Mouse (Mus musculus) adrenal gland, postnatal 10 days (tissue): ENCODE data around the gene Prpf31. TPM values are rescaled to one million over a fixed set of nuclear protein-coding genes. Genes with fewer than 3 reads are reported as not detected.
A peak's percentile ranks its signal among the peaks of the same experiment; 100 is the strongest.

Experiments
- DNase-seq: peaks from one replicate; pipeline ENCODE4 v3.0.0; 2021; ENCODE audit warnings: mixed read lengths
- total RNA-seq, 2 experiments: library from RNA; stranded (reverse); gene quantifications; 2 replicates each; pipeline ENCODE4 v1.2.3; 2021

Gene Prpf31
- total RNA-seq, 2 experiments from 2014 or later: 34.5 to 39.4 TPM

GRCm38 (mm10) chr7:3617242-3617995, 12.4 kb upstream of the Prpf31 start, which contains the start of gene Ndufa3:
Ndufa3 (plus strand) TSS chr7:3617373.
- DNase-seq: peak; percentile 90

DNA sequence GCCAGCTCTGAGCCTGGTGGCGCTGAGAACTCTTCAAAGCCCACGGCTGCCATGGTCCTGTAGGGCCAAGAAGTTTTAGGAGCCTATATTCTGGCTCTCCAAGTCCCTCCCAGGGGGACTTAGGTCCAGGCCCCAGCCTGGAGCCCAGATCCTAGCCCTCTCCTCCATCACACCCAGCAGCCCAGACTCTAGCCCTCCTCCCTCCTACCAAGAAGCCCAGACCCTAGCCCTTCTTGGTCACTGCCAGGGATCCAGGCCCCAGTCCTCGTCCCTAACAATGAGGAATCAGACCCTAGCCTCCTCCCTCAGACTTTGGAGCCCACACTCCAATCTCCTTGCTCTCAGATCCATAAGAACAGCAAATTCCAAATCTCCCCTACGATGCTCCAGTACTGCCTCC, 755 bp upstream of the Prpf31 start:
- DNase-seq: no peak

GRCm38 (mm10) chr7:3630478-3630815, 662 bp downstream of the Prpf31 start:
- no peak for DNase-seq

DNA sequence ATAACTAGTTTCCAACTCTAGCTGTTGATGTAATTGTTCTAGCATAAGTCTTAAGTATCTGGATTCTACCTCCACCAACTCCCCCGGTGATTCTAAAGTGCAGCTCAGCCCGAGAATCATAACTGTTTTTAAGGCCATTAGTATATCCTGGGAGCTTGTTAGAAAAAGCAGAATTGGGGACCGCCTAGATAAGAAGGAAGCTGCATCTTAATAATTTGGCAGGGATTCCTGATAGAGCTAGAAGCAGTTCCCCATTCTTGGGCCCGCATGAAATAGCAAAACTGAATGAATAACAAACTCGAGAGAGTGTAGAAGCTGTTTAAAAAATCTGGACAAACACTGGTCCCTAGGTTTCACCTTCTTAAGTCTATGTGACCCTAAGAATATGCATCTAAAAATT, 13.6 kb downstream of the Prpf31 start:
- DNase-seq: no peak

DNA sequence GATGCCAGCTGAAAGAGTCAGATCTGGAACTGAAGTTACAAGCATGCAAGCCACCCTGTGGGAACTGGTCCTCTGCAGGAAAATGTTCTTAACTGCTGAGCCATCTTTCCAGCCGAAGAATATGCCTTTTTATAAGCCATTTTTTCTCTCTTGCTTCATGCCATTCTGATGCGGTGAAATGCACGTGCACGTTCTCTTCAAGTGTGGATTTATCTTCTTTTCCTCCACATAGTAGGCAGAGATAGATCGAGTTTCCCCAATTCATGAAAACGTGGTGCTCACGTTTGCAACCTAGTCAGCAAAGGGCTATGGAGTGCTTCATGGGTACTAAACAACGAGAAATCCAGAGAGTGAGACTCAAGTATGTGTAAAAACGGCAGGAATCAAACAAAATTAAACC, 14.1 kb downstream of the Prpf31 start:
- no peak for DNase-seq

GRCm38 (mm10) chr7:3644348-3644671, 14.5 kb downstream of the Prpf31 start:
- DNase-seq: no peak

GRCm38 (mm10) chr7:3644672-3645487, 15.1 kb downstream of the Prpf31 start, which contains the start of gene Cnot3:
Cnot3 (plus strand) TSS chr7:3645268.
- DNase-seq: peak; percentile 97

- DNase-seq: no peak
Observed at GRCm38 (mm10) chr7:3645488-3646025, 15.8 kb downstream of the Prpf31 start.

- no peak for DNase-seq
Observed at GRCm38 (mm10) chr7:3646188-3646587, 16.4 kb downstream of the Prpf31 start.

DNA sequence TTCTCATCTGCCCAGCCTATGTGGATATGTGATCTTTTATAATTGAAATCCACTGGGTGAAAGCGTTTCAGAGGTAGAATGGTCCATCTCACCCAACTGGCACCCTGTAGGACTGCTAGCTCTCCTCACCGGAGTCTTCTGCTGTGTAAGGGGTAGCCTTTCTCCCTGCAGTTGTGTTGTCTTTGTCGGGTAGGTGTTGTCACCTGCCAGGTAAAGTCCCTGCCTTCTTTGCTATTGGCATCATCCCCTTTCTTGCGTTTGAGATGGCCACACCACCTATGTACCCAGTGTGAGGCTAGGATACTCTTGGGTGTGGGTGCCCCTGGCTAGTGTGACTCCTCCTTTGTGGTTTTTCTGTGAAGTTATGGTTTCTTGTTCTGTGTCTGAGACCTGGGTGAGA, 16.9 kb downstream of the Prpf31 start:
- DNase-seq: no peak

GRCm38 (mm10) chr7:3656966-3657365, 27.2 kb downstream of the Prpf31 start:
- no peak for DNase-seq

GRCm38 (mm10) chr7:3658578-3658977, 28.8 kb downstream of the Prpf31 start:
- no peak for DNase-seq

DNA sequence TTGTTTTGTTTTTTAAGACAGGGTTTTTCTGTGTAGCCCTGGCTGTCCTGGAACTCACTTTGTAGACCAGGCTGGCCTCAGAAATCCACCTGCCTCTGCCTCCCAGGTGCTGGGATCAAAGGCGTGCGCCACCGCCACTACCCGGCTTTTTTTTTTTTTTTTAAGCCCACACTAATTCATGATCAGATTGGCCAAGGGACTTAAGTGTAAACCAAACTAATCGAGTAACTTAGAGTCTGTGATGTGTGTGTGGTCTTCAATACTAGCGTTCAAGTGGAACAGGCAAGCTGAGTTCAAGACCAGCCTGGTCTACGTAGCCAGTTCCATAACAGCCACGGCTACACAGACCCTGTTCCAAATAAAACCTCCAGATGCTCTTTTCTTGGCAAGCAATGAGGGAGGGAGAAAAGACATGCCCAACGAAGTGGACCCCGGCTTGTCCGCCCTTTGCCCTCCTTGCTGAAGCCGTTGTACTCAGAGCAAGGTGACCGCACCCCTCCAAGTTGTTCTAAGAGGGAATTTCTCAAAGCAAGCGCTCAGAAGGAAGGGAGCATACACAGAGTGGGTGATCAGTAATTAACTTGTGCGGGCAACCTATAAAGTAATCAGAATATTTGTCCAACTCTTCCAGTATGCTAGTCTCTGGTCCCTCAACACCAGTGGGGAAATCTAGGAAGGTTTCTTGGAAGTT, 34.9 kb downstream of the Prpf31 start:
- peak; percentile 30 for DNase-seq

- DNase-seq: peak; percentile 96
Observed at GRCm38 (mm10) chr7:3665215-3666114, 35.7 kb downstream of the Prpf31 start, which contains the start of gene Leng1. Leng1 (minus strand) TSS chr7:3665840.

DNA sequence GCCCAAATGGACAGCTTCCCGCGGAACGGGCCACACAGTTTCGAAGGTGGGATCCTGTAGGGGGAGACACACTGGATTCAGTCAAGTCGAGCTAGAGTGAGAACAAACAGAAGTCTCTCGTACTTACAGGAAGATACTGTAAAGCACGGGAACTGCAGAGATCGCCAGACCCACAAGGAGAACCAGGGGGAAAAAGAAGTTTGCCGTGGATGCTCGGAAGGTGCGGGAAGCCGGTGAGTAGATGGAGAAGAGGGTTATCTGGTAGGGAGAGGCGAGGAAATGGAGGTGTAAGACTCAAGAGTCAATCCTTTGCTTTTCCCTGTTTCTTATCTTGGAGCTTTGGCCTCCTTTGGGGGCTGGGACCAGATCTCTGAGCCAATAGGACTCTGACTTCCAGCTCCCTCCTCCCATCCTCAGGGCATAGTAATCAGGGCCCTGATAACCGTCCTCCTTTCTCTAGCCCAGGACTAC, 37.2 kb downstream of the Prpf31 start:
- DNase-seq: peak; percentile 44

DNA sequence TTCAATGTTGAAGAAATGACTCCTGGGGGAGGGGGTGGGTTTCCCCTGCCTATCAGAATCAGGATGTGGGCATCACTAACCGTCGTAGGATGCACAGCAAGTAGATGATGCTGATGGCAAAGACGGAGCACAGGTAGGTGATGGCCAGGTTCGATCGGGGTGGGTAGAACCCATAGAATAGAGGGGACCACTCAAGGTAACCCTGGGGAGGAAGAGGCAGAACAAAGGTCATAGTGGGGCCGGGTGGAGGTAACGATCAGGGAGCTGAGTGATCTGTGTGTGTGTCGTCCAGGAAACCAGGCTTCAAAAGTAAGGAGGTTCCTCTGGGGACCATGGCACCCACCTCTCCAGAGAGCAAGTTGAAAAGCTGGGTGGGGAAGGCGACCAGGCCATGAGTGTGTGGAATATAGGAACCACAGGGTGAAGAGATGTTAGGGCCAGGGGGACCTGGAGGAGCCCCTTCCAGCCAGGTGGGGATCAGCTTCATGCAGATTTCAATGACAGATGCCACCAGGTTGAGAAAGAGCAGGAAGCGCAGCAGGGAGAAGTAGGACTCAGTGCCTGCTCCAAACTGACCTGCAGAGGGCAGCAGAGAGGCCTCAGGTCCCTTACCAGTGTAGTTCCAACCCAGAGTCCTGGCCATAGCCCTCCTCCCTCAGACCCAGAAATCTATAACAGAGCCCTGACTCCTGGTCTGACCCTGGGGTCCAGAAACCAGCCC, 44.9 kb downstream of the Prpf31 start:
- DNase-seq: peak; percentile 91

DNA sequence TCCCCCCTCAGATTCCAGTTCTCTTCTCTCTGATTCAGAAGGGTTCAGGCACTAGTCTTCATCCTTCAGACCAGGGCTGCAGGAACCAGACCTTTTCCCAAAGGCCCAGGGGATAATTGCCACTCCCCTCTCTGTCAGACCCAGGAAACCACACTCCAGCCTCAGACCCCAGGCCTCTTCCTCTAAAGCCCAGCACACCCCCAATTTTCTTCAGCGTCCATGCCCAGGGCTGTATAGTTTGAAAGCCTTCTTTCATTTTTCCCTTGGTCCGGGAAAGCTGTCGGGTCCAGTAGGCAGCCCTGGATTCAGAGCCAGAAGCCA, 45.4 kb downstream of the Prpf31 start:
- DNase-seq: no peak

DNA sequence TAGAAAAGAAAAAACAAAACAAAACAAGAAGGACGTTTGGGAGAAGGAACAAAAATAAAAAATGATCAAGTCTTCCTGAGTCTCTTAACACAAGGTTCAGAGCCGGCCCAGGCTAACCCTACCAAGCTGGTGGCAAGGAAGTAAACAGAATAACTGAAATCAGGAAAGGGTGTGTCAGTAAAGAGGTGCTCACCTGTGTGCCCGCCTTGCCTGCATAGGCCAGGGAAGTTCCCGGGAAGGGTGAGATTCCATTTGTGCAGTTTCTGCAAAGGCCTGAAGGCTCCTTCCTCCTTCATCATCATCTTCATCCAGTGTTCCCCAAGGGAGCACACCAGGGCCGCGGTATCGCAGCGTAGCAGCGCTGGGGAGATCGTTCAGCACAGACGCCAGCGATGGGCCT, 46.6 kb downstream of the Prpf31 start:
- DNase-seq: no peak

DNA sequence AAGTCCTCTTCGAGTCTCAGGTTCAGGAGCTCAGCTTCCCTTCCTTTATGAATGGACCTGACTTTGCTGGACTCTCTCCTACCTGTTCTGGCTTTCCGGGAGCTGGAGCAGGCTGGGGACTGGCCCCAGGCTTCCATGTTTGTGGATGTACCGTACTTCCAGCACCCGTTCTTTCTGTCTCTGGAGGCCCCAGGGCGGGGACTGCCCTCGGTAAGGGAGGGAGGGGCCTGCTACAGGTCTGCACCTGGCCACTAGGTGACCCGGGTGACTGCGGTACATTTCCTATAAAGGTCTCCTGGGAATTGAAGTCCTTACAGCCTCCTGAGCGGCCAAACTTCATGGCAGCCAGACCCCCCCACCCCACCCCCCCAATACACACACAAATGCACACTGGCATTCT, 47.6 kb downstream of the Prpf31 start, which contains the start of gene Tmc4:
TSS of gene Tmc4 (minus strand) at position 212 of the 400 bp plus-strand sequence.
- no peak for DNase-seq

- DNase-seq: no peak
Observed at GRCm38 (mm10) chr7:3683908-3684550, 54.2 kb downstream of the Prpf31 start.
